ENCODE assay signal across 12 mouse cellular contexts in the genomic region with DNA sequence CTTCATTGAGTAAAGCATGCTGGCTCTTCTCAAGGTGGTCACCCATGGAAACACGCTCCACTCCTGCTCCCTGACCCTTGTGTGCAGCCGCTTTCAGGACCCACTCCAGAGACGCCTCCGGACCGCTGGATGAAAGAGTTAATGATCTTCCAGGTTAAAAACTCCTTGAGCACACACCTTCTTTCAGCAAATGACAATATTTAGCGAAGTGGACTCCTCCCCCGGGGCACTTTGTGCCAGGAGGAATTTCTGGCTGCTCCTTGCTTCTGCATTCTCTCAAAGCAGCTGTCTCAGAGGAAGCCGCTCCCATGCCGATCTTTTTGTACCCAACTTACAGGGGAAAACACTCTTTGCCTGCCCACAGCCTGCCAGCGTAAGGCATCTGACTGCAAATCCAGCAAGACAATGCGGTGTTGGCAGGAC. TPM values are rescaled to one million over a fixed set of nuclear protein-coding genes. Genes with fewer than 3 reads are reported as not detected.
DNase-seq lines count a peak whose midpoint lies in the region; ATAC-seq and TF ChIP-seq lines count a peak whose summit lies in the region.
"Had no signal": no experiment of that assay in that cellular context is flagged by ENCODE, and none has a peak within 500 bp of the region (broad histone marks: within the 10 kb centered on the region; RNA-seq: fewer than 3 reads in every experiment).

No protein-coding gene starts in this region.

- no peak overlapping the region for H3K4me3 ChIP-seq in forebrain, postnatal 0 days (ENCODE audit: low read depth, low read length)
- no peak overlapping the region for H3K4me3 ChIP-seq in forebrain, embryonic 11.5 days (ENCODE audit: low read depth, low read length)
- no peak overlapping the region for H3K4me3 ChIP-seq in kidney, postnatal 0 days (replicated peaks; ENCODE audit: low read depth, low read length)
- peak overlapping the region; percentile 19 for H3K4me3 ChIP-seq in lung, postnatal 0 days (ENCODE audit: low read depth, low read length)
- H3K4me3 ChIP-seq in neural tube, embryonic 15.5 days (replicated peaks) = no peak overlapping the region
- H3K4me3 ChIP-seq in hindbrain, embryonic 11.5 days (ENCODE audit: low read depth, low read length) = no peak overlapping the region
- H3K4me3 ChIP-seq: embryonic facial prominence, embryonic 12.5 days; neural tube, embryonic 13.5 days had no signal

- TF ChIP-seq CTCF in forebrain, postnatal 0 days (IDR thresholded peaks at IDR 0.05; ENCODE audit: low read depth) = no peak
- TF ChIP-seq CTCF in kidney, postnatal 0 days (IDR thresholded peaks at IDR 0.05; ENCODE audit: low read depth) = no peak
- TF ChIP-seq CTCF in lung, postnatal 0 days (IDR thresholded peaks at IDR 0.05) = no peak

- no peak for TF ChIP-seq EP300 in lung, postnatal 0 days (IDR thresholded peaks at IDR 0.05)

- no peaks in the 10 kb centered on the region for H3K27me3 ChIP-seq in forebrain, postnatal 0 days (ENCODE audit: insufficient read depth, low read length)
- H3K27me3 ChIP-seq in forebrain, embryonic 11.5 days (ENCODE audit: control insufficient read depth, insufficient read depth, low read length) = no peaks in the 10 kb centered on the region
- no peaks in the 10 kb centered on the region for H3K27me3 ChIP-seq in kidney, postnatal 0 days (ENCODE audit: insufficient read depth, low read length)
- no peaks in the 10 kb centered on the region for H3K27me3 ChIP-seq in lung, postnatal 0 days (replicated peaks; ENCODE audit: insufficient read depth, low read length)
- no peaks in the 10 kb centered on the region for H3K27me3 ChIP-seq in neural tube, embryonic 15.5 days (replicated peaks)
- H3K27me3 ChIP-seq in hindbrain, embryonic 11.5 days (ENCODE audit: control insufficient read depth, insufficient read depth, low read length) = no peaks in the 10 kb centered on the region
- H3K27me3 ChIP-seq: embryonic facial prominence, embryonic 12.5 days; neural tube, embryonic 13.5 days had no signal

- no peak for DNase-seq in forebrain, postnatal 0 days
- DNase-seq in forebrain, embryonic 11.5 days (ENCODE audit: low spot score) = no peak
- peak; percentile 14 for DNase-seq in brain, adult 2 months (ENCODE audit: low read depth, low spot score)
- DNase-seq in kidney, postnatal 0 days (ENCODE audit: low spot score) = peak; percentile 18
- DNase-seq in lung, postnatal 0 days (ENCODE audit: low spot score) = peak; percentile 17
- DNase-seq in hindbrain, embryonic 11.5 days (ENCODE audit: low spot score) = no peak
- DNase-seq in spleen, postnatal 14 days (ENCODE audit: low spot score in 2 of 2) = no peak

- H3K9ac ChIP-seq in forebrain, postnatal 0 days = no peak overlapping the region
- H3K9ac ChIP-seq in forebrain, embryonic 11.5 days (ENCODE audit: low read length) = no peak overlapping the region
- no peak overlapping the region for H3K9ac ChIP-seq in kidney, postnatal 0 days (ENCODE audit: low read depth, low read length)
- no peak overlapping the region for H3K9ac ChIP-seq in lung, postnatal 0 days (replicated peaks; ENCODE audit: low read depth)
- no peak overlapping the region for H3K9ac ChIP-seq in neural tube, embryonic 15.5 days (replicated peaks)
- no peak overlapping the region for H3K9ac ChIP-seq in hindbrain, embryonic 11.5 days (ENCODE audit: low read depth, low read length)
- H3K9ac ChIP-seq: embryonic facial prominence, embryonic 12.5 days; liver, embryonic 14.5 days; neural tube, embryonic 13.5 days had no signal

- ATAC-seq in forebrain, postnatal 0 days = no peak
- no peak for ATAC-seq in forebrain, embryonic 11.5 days (replicated peaks; ENCODE audit: low FRiP score)
- no peak for ATAC-seq in kidney, postnatal 0 days (replicated peaks; ENCODE audit: low FRiP score, low read depth)
- ATAC-seq in lung, postnatal 0 days = no peak
- ATAC-seq in neural tube, embryonic 15.5 days (ENCODE audit: low FRiP score) = no peak
- ATAC-seq in hindbrain, embryonic 11.5 days (ENCODE audit: low FRiP score) = no peak

- H3K9me3 ChIP-seq in forebrain, postnatal 0 days (ENCODE audit: low read length) = no peaks in the 10 kb centered on the region
- H3K9me3 ChIP-seq in forebrain, embryonic 11.5 days (ENCODE audit: control insufficient read depth, low read length) = no peaks in the 10 kb centered on the region
- no peaks in the 10 kb centered on the region for H3K9me3 ChIP-seq in kidney, postnatal 0 days (replicated peaks; ENCODE audit: low read length)
- no peaks in the 10 kb centered on the region for H3K9me3 ChIP-seq in lung, postnatal 0 days (ENCODE audit: low read length)
- H3K9me3 ChIP-seq in neural tube, embryonic 15.5 days (replicated peaks) = no peaks in the 10 kb centered on the region
- no peaks in the 10 kb centered on the region for H3K9me3 ChIP-seq in hindbrain, embryonic 11.5 days (ENCODE audit: control insufficient read depth, low read length)
- H3K9me3 ChIP-seq: embryonic facial prominence, embryonic 12.5 days; neural tube, embryonic 13.5 days had no signal

- H3K27ac ChIP-seq in forebrain, postnatal 0 days (ENCODE audit: low read depth, low read length) = no peak overlapping the region
- H3K27ac ChIP-seq in forebrain, embryonic 11.5 days (ENCODE audit: low read depth, low read length) = no peak overlapping the region
- H3K27ac ChIP-seq in kidney, postnatal 0 days = no peak overlapping the region
- no peak overlapping the region for H3K27ac ChIP-seq in lung, postnatal 0 days (ENCODE audit: low read length)
- no peak overlapping the region for H3K27ac ChIP-seq in neural tube, embryonic 15.5 days (replicated peaks)
- H3K27ac ChIP-seq in hindbrain, embryonic 11.5 days (ENCODE audit: low read depth, low read length) = no peak overlapping the region
- H3K27ac ChIP-seq: embryonic facial prominence, embryonic 12.5 days; liver, embryonic 14.5 days; neural tube, embryonic 13.5 days had no signal

- H3K4me2 ChIP-seq in forebrain, postnatal 0 days (ENCODE audit: low read depth) = 0 out of 2 replicates have a peak overlapping the region, but pooled peaks have one; percentile 5
- no peak overlapping the region for H3K4me2 ChIP-seq in forebrain, embryonic 11.5 days (ENCODE audit: low read depth, low read length, severe bottlenecking)
- H3K4me2 ChIP-seq in kidney, postnatal 0 days (ENCODE audit: low read length) = peak overlapping the region; percentile 30
- H3K4me2 ChIP-seq in lung, postnatal 0 days (replicated peaks; ENCODE audit: low read depth, low read length) = peak overlapping the region; percentile 44
- no peak overlapping the region for H3K4me2 ChIP-seq in neural tube, embryonic 15.5 days
- H3K4me2 ChIP-seq in hindbrain, embryonic 11.5 days (replicated peaks; ENCODE audit: low read depth, low read length) = no peak overlapping the region
- H3K4me2 ChIP-seq: embryonic facial prominence, embryonic 12.5 days; neural tube, embryonic 13.5 days had no signal

- H3K4me1 ChIP-seq in forebrain, postnatal 0 days (ENCODE audit: insufficient read depth) = no peaks in the 10 kb centered on the region
- H3K4me1 ChIP-seq in forebrain, embryonic 11.5 days (replicated peaks; ENCODE audit: control insufficient read depth, insufficient read depth, low read length) = no peaks in the 10 kb centered on the region
- peaks cover 2% of the 10 kb centered on the region; the same call in 1 of the 2 replicates for H3K4me1 ChIP-seq in kidney, postnatal 0 days (replicated peaks; ENCODE audit: insufficient read depth, low read length)
- no peaks in the 10 kb centered on the region for H3K4me1 ChIP-seq in lung, postnatal 0 days (ENCODE audit: insufficient read depth, low read depth, low read length)
- H3K4me1 ChIP-seq in neural tube, embryonic 15.5 days = no peaks in the 10 kb centered on the region
- H3K4me1 ChIP-seq in hindbrain, embryonic 11.5 days (replicated peaks; ENCODE audit: control insufficient read depth, insufficient read depth, low read length) = no peaks in the 10 kb centered on the region
- H3K4me1 ChIP-seq: embryonic facial prominence, embryonic 12.5 days; neural tube, embryonic 13.5 days had no signal

- no peaks in the 10 kb centered on the region for H3K36me3 ChIP-seq in forebrain, postnatal 0 days (ENCODE audit: insufficient read depth)
- H3K36me3 ChIP-seq in forebrain, embryonic 11.5 days (ENCODE audit: control insufficient read depth, insufficient read depth, low read length) = no peaks in the 10 kb centered on the region
- H3K36me3 ChIP-seq in kidney, postnatal 0 days (ENCODE audit: insufficient read depth, low read length) = no peaks in the 10 kb centered on the region
- H3K36me3 ChIP-seq in lung, postnatal 0 days (ENCODE audit: insufficient read depth, low read length) = no peaks in the 10 kb centered on the region
- H3K36me3 ChIP-seq in neural tube, embryonic 15.5 days = no peaks in the 10 kb centered on the region
- H3K36me3 ChIP-seq in hindbrain, embryonic 11.5 days (ENCODE audit: control insufficient read depth, insufficient read depth, low read length) = no peaks in the 10 kb centered on the region
- H3K36me3 ChIP-seq: embryonic facial prominence, embryonic 12.5 days; neural tube, embryonic 13.5 days had no signal

- 61% methylated on average over 11 of the region's 11 CpGs for WGBS in forebrain, postnatal 0 days
- 86% methylated on average over 11 of the region's 11 CpGs for WGBS in forebrain, embryonic 11.5 days
- 48% methylated on average over 11 of the region's 11 CpGs for whole genome bisulfite sequencing in kidney, postnatal 0 days
- WGBS in lung, postnatal 0 days = 61% methylated on average over 11 of the region's 11 CpGs
- WGBS in neural tube, embryonic 15.5 days = 80% methylated on average over 11 of the region's 11 CpGs
- 86% methylated on average over 11 of the region's 11 CpGs for WGBS in hindbrain, embryonic 11.5 days

RNA-seq across cellular contexts. Expression of gene Atp13a4, which starts 3.4 kb away (rescaled TPM):
- total RNA-seq in forebrain, postnatal 0 days (2014; rRNA removed) = 1.1 and 1.8 TPM in 2 replicates
- 1.8 and 1.9 TPM in 2 replicates for polyA plus RNA-seq in forebrain, postnatal 0 days (2015; fragmentation: Nextera tagmentation; extraction: Ambion mirVana)
- polyA plus RNA-seq in forebrain, embryonic 11.5 days (2014; fragmentation: Nextera tagmentation; extraction: Ambion mirVana) = 0.67 TPM in 1 of 2 replicates, not detected in the other
- polyA plus RNA-seq in kidney, postnatal 0 days (2015; fragmentation: Nextera tagmentation; extraction: Ambion mirVana) = 2.6 and 3.1 TPM in 2 replicates
- polyA plus RNA-seq in lung, postnatal 0 days (2015; fragmentation: Nextera tagmentation; extraction: Ambion mirVana) = 2.0 and 2.4 TPM in 2 replicates
- 0.64 and 0.90 TPM in 2 replicates for polyA plus RNA-seq in neural tube, embryonic 15.5 days (2015; fragmentation: Nextera tagmentation; extraction: Ambion mirVana)
- polyA plus RNA-seq in hindbrain, embryonic 11.5 days (2014; fragmentation: Nextera tagmentation; extraction: Ambion mirVana) = 0.51 TPM in 1 of 2 replicates, not detected in the other
- polyA plus RNA-seq: heart, postnatal 0 days; liver, embryonic 14.5 days had no signal

RNA-seq across cellular contexts. Expression of gene Opa1, which starts 37.9 kb away (rescaled TPM):
- 95.0 and 99.9 TPM in 2 replicates for total RNA-seq in forebrain, postnatal 0 days (2014; rRNA removed)
- polyA plus RNA-seq in forebrain, postnatal 0 days (2015; fragmentation: Nextera tagmentation; extraction: Ambion mirVana) = 30.7 and 42.8 TPM in 2 replicates
- 50.2 and 53.1 TPM in 2 replicates for polyA plus RNA-seq in forebrain, embryonic 11.5 days (2014; fragmentation: Nextera tagmentation; extraction: Ambion mirVana)
- polyA plus RNA-seq in kidney, postnatal 0 days (2015; fragmentation: Nextera tagmentation; extraction: Ambion mirVana) = 22.6 and 27.5 TPM in 2 replicates
- 13.1 and 14.1 TPM in 2 replicates for polyA plus RNA-seq in lung, postnatal 0 days (2015; fragmentation: Nextera tagmentation; extraction: Ambion mirVana)
- 36.5 and 39.3 TPM in 2 replicates for polyA plus RNA-seq in neural tube, embryonic 15.5 days (2015; fragmentation: Nextera tagmentation; extraction: Ambion mirVana)
- polyA plus RNA-seq in hindbrain, embryonic 11.5 days (2014; fragmentation: Nextera tagmentation; extraction: Ambion mirVana) = 51.2 and 53.8 TPM in 2 replicates

Comparison
In these comparisons a context has a peak if more than half of its experiments do, and no peak if none do; other contexts are left out.
1. H3K4me2 ChIP-seq: peak in forebrain, postnatal 0 days (single experiment), kidney, postnatal 0 days (single experiment) and lung, postnatal 0 days (single experiment); none in forebrain, embryonic 11.5 days (single experiment), neural tube, embryonic 15.5 days (single experiment) and hindbrain, embryonic 11.5 days (single experiment).
2. DNase-seq: peak in brain, adult 2 months (single experiment), kidney, postnatal 0 days (single experiment) and lung, postnatal 0 days (single experiment); none in forebrain, postnatal 0 days (single experiment), forebrain, embryonic 11.5 days (single experiment), hindbrain, embryonic 11.5 days (single experiment) and spleen, postnatal 14 days (0 of 2).